Mouse (Mus musculus) G1E (cell line): ENCODE results near the gene Pir. TPM values are rescaled to one million over a fixed set of nuclear protein-coding genes. Genes with fewer than 3 reads are reported as not detected.

Experiments used
- ATAC-seq: 2 replicates; pipeline ENCODE4 v1.8.0; 2016; ENCODE audit warnings: mild to moderate bottlenecking; ENCODE audit not compliant: insufficient number of reproducible peaks, poor library complexity, low FRiP score, severe bottlenecking; ENCODE audit errors: extremely low read depth
- DNase-seq: peaks from one replicate; pipeline ENCODE4 v3.0.0; 2012; ENCODE audit warnings: low spot score
- H3K27me3 ChIP-seq: 2 replicates; pipeline ENCODE4 v1.6.1; 2012; ENCODE audit warnings: mild to moderate bottlenecking, low read length, inconsistent platforms; ENCODE audit not compliant: insufficient read depth
- H3K36me3 ChIP-seq: replicated peaks from 2 replicates; pipeline ENCODE3; 2012; ENCODE audit warnings: mild to moderate bottlenecking, inconsistent platforms
- H3K4me1 ChIP-seq: 2 replicates; pipeline ENCODE4 v1.6.1; 2012; ENCODE audit warnings: low read depth, low read length, inconsistent platforms, mixed read lengths; ENCODE audit not compliant: insufficient read depth
- H3K4me3 ChIP-seq: 2 replicates; pipeline ENCODE4 v1.5.1; 2012; ENCODE audit warnings: low read depth, mild to moderate bottlenecking, inconsistent platforms, low read length, moderate library complexity, mixed read lengths
- H3K9me3 ChIP-seq: replicated peaks from 2 replicates; pipeline ENCODE4 v1.6.1; 2012; ENCODE audit warnings: inconsistent platforms
- CTCF ChIP-seq: IDR thresholded peaks from 2 replicates; pipeline ENCODE4 v1.5.1; 2012; ENCODE audit warnings: low read depth, low read length, inconsistent platforms, mixed read lengths
- GATA1 ChIP-seq: IDR thresholded peaks from 2 replicates; pipeline ENCODE4 v1.6.1; 2012; ENCODE audit warnings: borderline replicate concordance, low read length, inconsistent platforms, mixed read lengths
- GATA2 ChIP-seq: IDR thresholded peaks from 2 replicates; pipeline ENCODE4 v1.6.1; 2012; ENCODE audit warnings: low read depth, low read length, inconsistent platforms, borderline replicate concordance
- POLR2AphosphoS5 ChIP-seq: IDR thresholded peaks from 2 replicates; pipeline ENCODE4 v1.6.1; 2012; ENCODE audit warnings: low read depth, low read length, inconsistent platforms; ENCODE audit not compliant: insufficient replicate concordance
- TAL1 ChIP-seq: conservative IDR thresholded peaks from 2 replicates; pipeline ENCODE4 v1.6.1; 2012; ENCODE audit warnings: low read depth, low read length, inconsistent platforms, mixed read lengths
- polyA plus RNA-seq: library from polyadenylated mRNA; stranded (reverse); fragments of >175 nt; gene quantifications from 2 replicates; pipeline ENCODE4 v1.2.3, GENCODE M21; 2012
- total RNA-seq, 2 experiments: library from RNA; stranded (forward) in 1 of 2; stranded (reverse) in 1 of 2; fragments of 200-1000 nt in 1 of 2; fragments of >200 nt in 1 of 2; fragmentation: Nextera tagmentation in 1 of 2; gene quantifications; 2 replicates each; pipeline ENCODE4 v1.2.3; 2014 to 2017

Pir gene
- total and polyA plus RNA-seq, 3 experiments: 0.22 TPM; not detected in 2

GRCm38 (mm10) chrX:164287077-164287476, 17.9 kb downstream of the Pir start:
- Histone ChIP-seq H3K27me3 (no peaks in the 10 kb centered on the region), H3K9me3 (no peaks in the 10 kb centered on the region), H3K36me3 (no peaks in the 10 kb centered on the region), H3K4me3 (no peak overlapping the region), H3K4me1 (no peaks in the 10 kb centered on the region)
- TF ChIP-seq GATA1 (no peak), CTCF (no peak), POLR2AphosphoS5 (no peak), GATA2 (no peak), TAL1 (no peak)
- DNase-seq: no peak
- ATAC-seq: no peak

GRCm38 (mm10) chrX:164291147-164291546, 22.0 kb downstream of the Pir start:
- ATAC-seq (no peak), DNase-seq (no peak)
- Histone ChIP-seq H3K4me3 (no peak overlapping the region), H3K36me3 (no peaks in the 10 kb centered on the region), H3K4me1 (no peaks in the 10 kb centered on the region), H3K9me3 (no peaks in the 10 kb centered on the region), H3K27me3 (no peaks in the 10 kb centered on the region)
- TF ChIP-seq GATA2 (no peak), TAL1 (no peak), POLR2AphosphoS5 (no peak), CTCF (no peak), GATA1 (no peak)

- no peak overlapping the region for H3K4me3 ChIP-seq
- no peak for ATAC-seq
- no peak for TF ChIP-seq GATA2
- TF ChIP-seq CTCF: no peak
- no peak for TF ChIP-seq GATA1
- TF ChIP-seq POLR2AphosphoS5: no peak
- TF ChIP-seq TAL1: no peak
Measured at GRCm38 (mm10) chrX:164306250-164306649, 37.1 kb downstream of the Pir start.

DNA sequence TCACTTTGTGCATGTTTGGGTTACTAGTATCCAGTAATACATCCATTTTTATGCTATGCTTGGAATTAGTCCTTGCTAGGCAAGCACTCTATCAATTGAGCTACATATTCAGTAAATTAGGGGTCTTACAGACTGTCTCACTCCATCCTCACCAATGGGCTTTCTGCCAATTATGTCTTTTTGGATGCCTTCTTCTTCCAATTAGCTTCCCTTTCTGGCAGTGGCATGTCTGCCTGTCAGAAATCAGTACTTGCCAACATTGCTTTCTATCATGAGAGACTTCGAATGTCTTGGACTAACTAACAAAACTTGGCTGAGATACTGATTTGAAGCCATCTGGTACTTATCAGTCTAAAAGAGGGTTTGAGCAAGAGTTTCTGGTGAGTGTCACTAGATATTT, 44.7 kb downstream of the Pir start:
- no peak overlapping the region for H3K4me3 ChIP-seq
- no peak for TF ChIP-seq POLR2AphosphoS5
- TF ChIP-seq GATA1: no peak
- no peak for TF ChIP-seq CTCF
- DNase-seq: no peak

More at GRCm38 (mm10) chrX:164306250-164306649, 37.1 kb downstream of the Pir start:
- Histone ChIP-seq H3K4me1 (no peaks in the 10 kb centered on the region), H3K9me3 (no peaks in the 10 kb centered on the region), H3K27me3 (no peaks in the 10 kb centered on the region), H3K36me3 (no peaks in the 10 kb centered on the region)
- no peak for DNase-seq

DNA sequence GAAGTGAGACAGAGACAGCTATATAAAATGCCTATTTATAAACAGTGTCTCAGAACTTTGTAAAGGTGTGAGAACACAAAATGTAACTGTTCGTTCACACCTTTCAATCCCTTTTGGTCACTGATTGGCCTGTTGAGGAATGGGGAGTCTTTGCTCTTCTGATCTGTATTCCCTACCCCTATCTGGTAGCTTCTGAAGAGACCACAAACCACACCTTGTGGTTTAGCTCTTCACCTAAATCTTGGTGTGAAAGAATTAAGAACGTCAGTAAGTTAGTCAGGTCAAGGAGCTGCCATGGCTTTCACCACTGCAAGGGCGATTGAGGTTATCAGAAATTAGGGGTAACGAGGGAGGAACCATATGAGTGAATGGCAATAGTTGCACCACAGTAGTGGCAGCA, 49.4 kb downstream of the Pir start:
- Histone ChIP-seq H3K27me3 (no peaks in the 10 kb centered on the region), H3K4me1 (no peaks in the 10 kb centered on the region), H3K9me3 (no peaks in the 10 kb centered on the region), H3K4me3 (no peak overlapping the region), H3K36me3 (no peaks in the 10 kb centered on the region)
- no peak for TF ChIP-seq GATA2
- no peak for TF ChIP-seq TAL1
- TF ChIP-seq GATA1: no peak
- no peak for TF ChIP-seq POLR2AphosphoS5
- TF ChIP-seq CTCF: no peak
- DNase-seq: no peak
- ATAC-seq: no peak

More for the DNA sequence above, 44.7 kb downstream of the Pir start:
- no peaks in the 10 kb centered on the region for H3K4me1 ChIP-seq
- no peaks in the 10 kb centered on the region for H3K9me3 ChIP-seq
- ATAC-seq: no peak
- no peaks in the 10 kb centered on the region for H3K27me3 ChIP-seq
- H3K36me3 ChIP-seq: no peaks in the 10 kb centered on the region

DNA sequence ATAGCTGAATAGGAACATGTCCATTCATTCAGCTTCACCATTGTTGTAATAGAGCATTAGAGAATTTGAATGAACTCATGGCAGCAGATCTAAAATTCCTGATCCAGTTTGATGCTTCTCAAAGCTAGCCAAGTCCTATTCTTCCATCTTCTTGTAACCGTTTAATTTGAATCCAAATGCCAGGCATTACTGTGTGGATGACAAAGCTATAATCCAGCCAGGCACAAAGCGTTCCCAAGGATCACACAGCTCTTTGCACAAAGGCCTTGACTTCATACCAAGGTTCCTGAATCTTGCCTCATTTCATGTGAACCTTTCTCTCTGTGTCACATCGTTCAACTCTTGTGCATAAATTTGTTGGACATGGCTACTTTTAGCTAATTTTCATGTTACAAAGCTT, 50.9 kb downstream of the Pir start:
- no peaks in the 10 kb centered on the region for H3K36me3 ChIP-seq
- ATAC-seq: no peak

GRCm38 (mm10) chrX:164322492-164322891, 53.3 kb downstream of the Pir start:
- no peaks in the 10 kb centered on the region for H3K4me1 ChIP-seq
- TF ChIP-seq GATA2: no peak
- TF ChIP-seq GATA1: no peak
- TF ChIP-seq TAL1: no peak
- TF ChIP-seq POLR2AphosphoS5: no peak
- TF ChIP-seq CTCF: no peak
- DNase-seq (no peak), ATAC-seq (no peak)
- no peak overlapping the region for H3K4me3 ChIP-seq
- no peaks in the 10 kb centered on the region for H3K9me3 ChIP-seq
- H3K27me3 ChIP-seq: no peaks in the 10 kb centered on the region
- no peaks in the 10 kb centered on the region for H3K36me3 ChIP-seq

More for the DNA sequence above, 50.9 kb downstream of the Pir start:
- no peak for DNase-seq
- TF ChIP-seq GATA1 (no peak), POLR2AphosphoS5 (no peak), TAL1 (no peak)
- no peaks in the 10 kb centered on the region for H3K27me3 ChIP-seq
- H3K4me3 ChIP-seq: no peak overlapping the region
- no peaks in the 10 kb centered on the region for H3K4me1 ChIP-seq
- H3K9me3 ChIP-seq: no peaks in the 10 kb centered on the region
